Mouse (Mus musculus) forebrain, embryonic 13.5 days (tissue): ENCODE measurements at regions not wholly inside any gene's neighbourhood (a gene's known extent, or its start where the extent isn't known, plus 50 kb on each side); places are given as distances from the start of the nearest gene placed in this dataset.
"Not testable (repeated sequence)": the region's sequence is repeated elsewhere in the genome, so short reads cannot be mapped to it uniquely, and the experiment has no call there.

Experiments
- ATAC-seq: fragments of 200-750 bp; cut with Nextera tagmentation; 2 replicates; pipeline ENCODE4 v1.8.0; 2017
- H3K27ac ChIP-seq: fragments of 300-500 bp; sonication (generic); 2 replicates; pipeline ENCODE4 v1.5.1; 2015; ENCODE audit warnings: inconsistent platforms, mild to moderate bottlenecking, moderate library complexity
- H3K27me3 ChIP-seq: fragments of 300-500 bp; sonication (generic); 2 replicates; pipeline ENCODE4 v1.6.1; 2015; ENCODE audit warnings: mild to moderate bottlenecking, inconsistent platforms
- H3K36me3 ChIP-seq: fragments of 300-500 bp; sonication (generic); 2 replicates; pipeline ENCODE4 v1.6.1; 2015; ENCODE audit warnings: mild to moderate bottlenecking, inconsistent platforms; ENCODE audit not compliant: poor library complexity, severe bottlenecking
- H3K4me1 ChIP-seq: fragments of 300-500 bp; sonication (generic); 2 replicates; pipeline ENCODE4 v1.6.1; 2015; ENCODE audit warnings: inconsistent platforms
- H3K4me2 ChIP-seq: fragments of 300-500 bp; sonication (generic); 2 replicates; pipeline ENCODE4 v1.6.1; 2015; ENCODE audit warnings: inconsistent platforms, mild to moderate bottlenecking, moderate library complexity
- H3K4me3 ChIP-seq: fragments of 300-500 bp; sonication (generic); 2 replicates; pipeline ENCODE4 v1.5.1; 2015; ENCODE audit warnings: mild to moderate bottlenecking, inconsistent platforms
- H3K9ac ChIP-seq: fragments of 300-500 bp; sonication (generic); 2 replicates; pipeline ENCODE4 v1.6.1; 2015; ENCODE audit warnings: mild to moderate bottlenecking, inconsistent platforms
- H3K9me3 ChIP-seq: fragments of 300-500 bp; sonication (generic); replicated peaks from 2 replicates; pipeline ENCODE4 v1.6.1; 2016; ENCODE audit warnings: inconsistent platforms
- WGBS: fragments of 180-500 bp; shearing (Covaris S2); methylation state at CpG from one replicate; pipeline ENCODE4 v1.1.7; 2015; 5-methylcytosine and 5-hydroxymethylcytosine counted together

GRCm38 (mm10) chr8:86271477-86271876, 309.0 kb downstream of the Abcc12 start:
- H3K36me3 ChIP-seq = no peaks in the 10 kb centered on the region
- WGBS = 88% methylated on average over 6 of the region's 6 CpGs
- H3K27ac ChIP-seq = no peak overlapping the region
- no peak overlapping the region for H3K4me3 ChIP-seq
- H3K9ac ChIP-seq = no peak overlapping the region
- H3K4me2 ChIP-seq = no peak overlapping the region
- no peaks in the 10 kb centered on the region for H3K9me3 ChIP-seq
- no peak for ATAC-seq
- H3K27me3 ChIP-seq = no peaks in the 10 kb centered on the region
- H3K4me1 ChIP-seq = peaks cover 9% of the 10 kb centered on the region

GRCm38 (mm10) chr8:86258011-86258410, 322.5 kb downstream of the Abcc12 start:
- Histone ChIP-seq H3K4me1 (0 out of 2 replicates have a peak, but pooled peaks cover 6% of the 10 kb centered on the region), H3K27me3 (no peaks in the 10 kb centered on the region), H3K36me3 (no peaks in the 10 kb centered on the region), H3K9me3 (no peaks in the 10 kb centered on the region), H3K9ac (no peak overlapping the region), H3K27ac (no peak overlapping the region), H3K4me3 (no peak overlapping the region), H3K4me2 (no peak overlapping the region)
- WGBS = 92% methylated on average over 5 of the region's 5 CpGs
- no peak for ATAC-seq

- Histone ChIP-seq H3K27me3 (no peaks in the 10 kb centered on the region), H3K36me3 (no peaks in the 10 kb centered on the region), H3K4me3 (no peak overlapping the region), H3K27ac (no peak overlapping the region), H3K9ac (no peak overlapping the region), H3K9me3 (no peaks in the 10 kb centered on the region), H3K4me2 (no peak overlapping the region), H3K4me1 (0 out of 2 replicates have a peak, but pooled peaks cover 6% of the 10 kb centered on the region)
- no peak for ATAC-seq
Measured at GRCm38 (mm10) chr8:86255431-86255830, 325.1 kb downstream of the Abcc12 start.

DNA sequence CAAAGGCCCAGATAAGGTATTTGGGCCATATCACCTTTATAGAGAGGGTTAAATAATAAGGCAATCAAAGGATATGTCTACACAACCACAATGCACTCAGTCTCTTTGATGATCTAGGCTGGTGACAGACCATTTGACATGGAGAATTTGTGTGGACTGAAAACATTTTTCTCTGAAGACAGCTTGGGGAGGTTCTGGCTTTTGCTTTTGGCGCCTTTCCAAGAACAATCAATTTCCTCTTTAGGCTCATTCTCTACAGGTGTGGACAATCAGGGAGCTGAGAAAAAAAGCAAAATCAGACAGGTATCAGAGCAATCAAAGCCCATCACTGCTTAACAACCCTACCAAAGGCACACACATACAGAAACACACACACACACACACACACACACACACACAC, 325.8 kb downstream of the Abcc12 start:
- Histone ChIP-seq H3K4me3 (no peak overlapping the region), H3K27me3 (no peaks in the 10 kb centered on the region), H3K9me3 (no peaks in the 10 kb centered on the region), H3K4me2 (no peak overlapping the region), H3K27ac (no peak overlapping the region), H3K4me1 (0 out of 2 replicates have a peak, but pooled peaks cover 6% of the 10 kb centered on the region), H3K9ac (no peak overlapping the region), H3K36me3 (no peaks in the 10 kb centered on the region)
- ATAC-seq = no peak
- WGBS = 95% methylated on average over 1 of the region's 1 CpGs

GRCm38 (mm10) chr8:86252696-86253355, 327.7 kb downstream of the Abcc12 start:
- Histone ChIP-seq H3K4me3 (no peak overlapping the region), H3K27me3 (no peaks in the 10 kb centered on the region), H3K9me3 (no peaks in the 10 kb centered on the region), H3K9ac (no peak overlapping the region), H3K27ac (no peak overlapping the region), H3K36me3 (no peaks in the 10 kb centered on the region), H3K4me1 (0 out of 2 replicates have a peak, but pooled peaks cover 6% of the 10 kb centered on the region), H3K4me2 (no peak overlapping the region)
- no peak for ATAC-seq
- 85% methylated on average over 4 of the region's 4 CpGs for WGBS

DNA sequence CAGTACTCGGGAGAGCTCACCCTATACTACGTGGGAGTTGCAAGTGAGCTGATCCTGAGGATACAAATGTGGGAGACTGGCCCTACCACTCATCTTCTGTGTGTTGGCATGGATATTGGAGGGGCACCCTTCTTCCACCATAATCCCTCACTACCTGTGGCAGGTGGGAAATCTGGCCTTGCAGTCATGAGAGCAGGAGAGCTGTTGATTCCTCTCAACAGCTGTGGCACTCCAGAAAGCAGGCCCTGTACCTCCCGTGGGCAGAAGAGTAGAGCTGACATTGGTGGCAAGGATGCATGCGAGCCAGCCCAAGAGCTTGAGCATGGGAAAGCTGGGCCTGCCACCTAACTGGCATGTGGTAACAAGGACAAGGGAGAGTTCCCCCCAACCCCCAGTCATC, 345.8 kb downstream of the Abcc12 start:
- ATAC-seq = no peak
- H3K9me3 ChIP-seq = no peaks in the 10 kb centered on the region
- H3K27ac ChIP-seq = no peak overlapping the region

DNA sequence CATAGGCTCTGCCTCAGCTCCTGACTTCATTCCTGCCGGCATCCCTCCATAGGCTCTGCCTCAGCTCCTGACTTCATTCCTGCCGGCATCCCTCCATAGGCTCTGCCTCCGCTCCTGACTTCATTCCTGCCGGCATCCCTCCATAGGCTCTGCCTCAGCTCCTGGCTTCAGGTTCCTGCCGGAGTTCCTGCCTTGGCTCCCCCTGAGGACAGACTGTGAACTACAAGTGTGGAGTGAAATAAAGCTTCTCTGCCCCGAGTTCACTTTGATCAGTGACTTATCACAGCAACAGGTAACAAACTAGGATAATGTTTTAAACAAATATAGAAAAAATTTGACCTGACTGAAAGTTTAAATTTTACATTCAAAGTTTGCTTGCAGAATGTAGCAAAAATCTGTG, 348.5 kb downstream of the Abcc12 start:
- ATAC-seq, H3K27ac ChIP-seq, H3K9ac ChIP-seq, H3K9me3 ChIP-seq, H3K4me1 ChIP-seq, H3K4me2 ChIP-seq, H3K27me3 ChIP-seq, H3K4me3 ChIP-seq, H3K36me3 ChIP-seq: not testable (repeated sequence)
- WGBS = 83% methylated on average over 6 of the region's 6 CpGs

More for the DNA sequence above, 345.8 kb downstream of the Abcc12 start:
- Histone ChIP-seq H3K4me1 (no peaks in the 10 kb centered on the region), H3K27me3 (no peaks in the 10 kb centered on the region), H3K4me2 (no peak overlapping the region), H3K36me3 (no peaks in the 10 kb centered on the region), H3K4me3 (no peak overlapping the region), H3K9ac (no peak overlapping the region)
- 92% methylated on average over 4 of the region's 4 CpGs for WGBS

DNA sequence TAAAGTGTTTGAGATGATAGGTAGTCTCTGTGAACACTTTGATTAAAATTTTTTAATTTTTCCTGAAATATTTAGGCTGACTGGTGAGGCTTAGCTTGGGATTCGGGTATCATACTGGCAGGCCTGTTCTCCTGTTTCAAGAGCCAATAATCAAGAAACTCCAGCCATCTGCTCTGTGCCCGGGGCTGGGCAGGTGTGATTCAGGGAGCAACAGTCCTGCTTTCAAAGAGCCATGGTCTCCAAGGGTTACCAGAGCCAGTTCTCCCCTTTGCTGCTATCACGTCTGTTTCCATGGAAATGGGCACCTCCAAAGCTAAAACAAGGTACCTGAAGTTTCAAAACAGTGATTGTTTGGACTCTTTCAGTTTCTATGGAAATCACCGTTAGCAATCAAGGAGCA, 355.6 kb downstream of the Abcc12 start:
- 50% methylated on average over 4 of the region's 4 CpGs for WGBS
- H3K4me2 ChIP-seq = no peak overlapping the region
- ATAC-seq = 0 out of 2 replicates have a peak, but pooled peaks have one; percentile 45

DNA sequence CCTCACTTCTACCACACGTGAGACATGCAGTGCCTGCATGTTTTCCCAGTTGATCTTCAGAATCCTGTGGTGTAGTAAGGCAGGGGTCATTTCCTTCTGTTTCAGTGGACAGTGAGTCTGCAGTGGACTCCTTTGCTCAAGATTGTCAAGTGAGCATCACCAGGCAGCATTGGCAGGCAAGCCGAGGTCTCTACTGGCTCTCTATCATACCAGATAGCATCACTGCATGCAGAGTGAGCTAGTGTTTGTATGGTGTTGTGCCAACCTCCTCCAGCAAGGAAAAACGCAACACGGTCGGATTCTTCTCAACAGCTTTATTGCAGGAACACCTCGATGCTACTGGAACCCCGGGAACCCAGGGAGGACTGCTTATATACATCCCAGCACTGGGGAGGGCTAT, 357.8 kb downstream of the Abcc12 start:
- Histone ChIP-seq H3K4me3 (no peak overlapping the region), H3K36me3 (no peaks in the 10 kb centered on the region), H3K4me2 (no peak overlapping the region), H3K4me1 (no peaks in the 10 kb centered on the region), H3K27me3 (no peaks in the 10 kb centered on the region), H3K9me3 (no peaks in the 10 kb centered on the region), H3K9ac (no peak overlapping the region), H3K27ac (no peak overlapping the region)
- WGBS = 94% methylated on average over 7 of the region's 7 CpGs
- ATAC-seq = no peak

More for the DNA sequence above, 355.6 kb downstream of the Abcc12 start:
- no peak overlapping the region for H3K4me3 ChIP-seq
- no peaks in the 10 kb centered on the region for H3K27me3 ChIP-seq
- H3K9ac ChIP-seq = no peak overlapping the region
- no peaks in the 10 kb centered on the region for H3K36me3 ChIP-seq
- no peak overlapping the region for H3K27ac ChIP-seq
- no peaks in the 10 kb centered on the region for H3K4me1 ChIP-seq
- no peaks in the 10 kb centered on the region for H3K9me3 ChIP-seq

- Histone ChIP-seq H3K27me3 (no peaks in the 10 kb centered on the region), H3K27ac (no peak overlapping the region), H3K9me3 (no peaks in the 10 kb centered on the region), H3K4me1 (no peaks in the 10 kb centered on the region), H3K4me3 (no peak overlapping the region), H3K4me2 (no peak overlapping the region), H3K9ac (no peak overlapping the region), H3K36me3 (no peaks in the 10 kb centered on the region)
- 95% methylated on average over 4 of the region's 4 CpGs for WGBS
- ATAC-seq = no peak
Measured at GRCm38 (mm10) chr8:86222228-86222627, 358.3 kb downstream of the Abcc12 start.

DNA sequence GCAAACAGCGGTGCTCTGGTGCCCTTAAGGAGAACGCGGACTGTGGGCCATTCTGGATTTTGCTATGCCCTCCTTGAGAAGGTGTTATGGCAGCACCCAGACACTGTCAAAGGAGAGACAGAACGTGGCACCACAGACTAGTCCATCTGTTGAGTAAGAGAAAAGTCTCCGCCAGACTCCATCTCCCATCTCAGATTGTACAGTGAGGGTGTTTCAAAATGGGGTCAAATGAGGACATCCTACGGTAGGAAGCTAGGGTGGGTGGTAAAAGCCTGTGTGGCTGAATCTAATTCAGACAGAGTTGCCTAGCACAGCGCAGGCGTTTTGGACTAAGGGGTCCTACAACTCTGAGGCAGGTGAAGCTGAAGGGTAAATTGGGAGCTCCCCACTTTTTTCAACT, 366.1 kb downstream of the Abcc12 start:
- Histone ChIP-seq H3K36me3 (no peaks in the 10 kb centered on the region), H3K4me1 (no peaks in the 10 kb centered on the region), H3K4me3 (no peak overlapping the region), H3K27ac (no peak overlapping the region), H3K4me2 (no peak overlapping the region), H3K9me3 (no peaks in the 10 kb centered on the region), H3K27me3 (no peaks in the 10 kb centered on the region), H3K9ac (no peak overlapping the region)
- no peak for ATAC-seq
- 94% methylated on average over 8 of the region's 8 CpGs for WGBS

GRCm38 (mm10) chr8:86212461-86212860, 368.0 kb downstream of the Abcc12 start:
- Histone ChIP-seq H3K27me3 (no peaks in the 10 kb centered on the region), H3K27ac (no peak overlapping the region), H3K9ac (no peak overlapping the region), H3K36me3 (no peaks in the 10 kb centered on the region), H3K4me1 (no peaks in the 10 kb centered on the region), H3K4me2 (no peak overlapping the region), H3K9me3 (no peaks in the 10 kb centered on the region), H3K4me3 (no peak overlapping the region)
- no peak for ATAC-seq
- 93% methylated on average over 2 of the region's 2 CpGs for WGBS

DNA sequence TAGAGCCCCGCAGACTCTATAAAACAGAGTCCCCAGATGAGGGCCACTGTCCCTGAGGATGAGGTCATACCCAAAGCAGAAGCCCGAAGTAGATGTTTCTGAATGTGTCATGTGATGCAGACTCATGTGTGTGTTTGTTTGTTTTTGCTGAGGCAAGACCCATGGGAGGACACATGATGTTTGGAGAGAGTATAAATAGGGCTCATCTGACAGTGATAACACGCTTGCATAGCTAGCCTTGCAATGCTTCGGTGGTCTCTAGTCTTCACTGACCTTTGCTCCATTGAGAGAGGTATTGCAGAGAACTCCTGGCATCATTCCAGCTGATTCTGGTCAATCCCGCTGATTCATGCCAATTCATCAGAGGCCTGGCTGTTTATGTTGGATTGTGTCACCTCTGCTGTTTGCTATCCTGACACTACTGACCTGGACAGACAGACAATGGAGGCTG, 368.1 kb downstream of the Phkb start:
- H3K36me3 ChIP-seq = no peaks in the 10 kb centered on the region
- no peaks in the 10 kb centered on the region for H3K27me3 ChIP-seq
- ATAC-seq = no peak
- no peak overlapping the region for H3K9ac ChIP-seq
- H3K27ac ChIP-seq = no peak overlapping the region
- no peaks in the 10 kb centered on the region for H3K9me3 ChIP-seq
- H3K4me1 ChIP-seq = peaks cover 9% of the 10 kb centered on the region
- H3K4me2 ChIP-seq = no peak overlapping the region
- no peak overlapping the region for H3K4me3 ChIP-seq
- WGBS = 79% methylated on average over 5 of the region's 5 CpGs
